Mouse (Mus musculus): Measurements from ENCODE around the gene Ccni.

- TF ChIP-seq CTCF (IDR thresholded peaks at IDR 0.05; ENCODE audit: low read depth) = no peak
- TF ChIP-seq EP300 (optimal IDR thresholded peaks at IDR 0.05) = no peak
Measured at GRCm38 (mm10) chr5:93255759-93256265, 49.5 kb upstream of the Ccni start.

Measured in stomach, postnatal 0 days (tissue).